Mouse (Mus musculus): ENCODE measurements around the gene Defb15. TPM values are rescaled to one million over a fixed set of nuclear protein-coding genes. Genes with fewer than 3 reads are reported as not detected.
A peak's percentile ranks its signal among the peaks of the same experiment; 100 is the strongest.
"Not testable (repeated sequence)": the region's sequence is repeated elsewhere in the genome, so short reads cannot be mapped to it uniquely, and the experiment has no call there.

The Defb15 gene
- not detected in 2 replicates for total RNA-seq (2014; fragmentation: Nextera tagmentation)
- total RNA-seq (2017), result not detected in 2 replicates

DNA sequence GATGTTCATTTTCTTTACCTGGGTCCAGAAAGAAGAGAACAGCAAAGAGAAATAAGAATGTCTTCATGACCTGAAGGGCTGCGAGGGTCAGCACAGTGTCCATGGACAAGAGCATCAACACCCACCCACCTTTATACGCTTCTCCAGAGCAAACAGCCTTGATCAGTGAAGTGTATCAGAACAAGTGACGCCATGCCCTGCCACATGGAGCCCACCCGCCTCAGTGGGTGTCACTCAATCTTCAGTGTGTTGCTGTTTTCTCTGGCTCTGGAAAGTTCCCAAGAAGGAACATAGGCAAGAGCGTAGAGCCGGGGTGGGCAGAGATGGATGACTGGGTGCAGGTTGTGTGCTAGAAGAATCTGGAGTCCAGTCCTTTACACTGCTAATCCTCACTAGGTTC is at the start of gene Defb15:
Gene Defb15 (minus strand): TSS at position 101 of the 400 bp plus-strand sequence.
- no peak for ATAC-seq (replicated peaks; ENCODE audit: low FRiP score, low TSS enrichment, poor library complexity, severe bottlenecking)

DNA sequence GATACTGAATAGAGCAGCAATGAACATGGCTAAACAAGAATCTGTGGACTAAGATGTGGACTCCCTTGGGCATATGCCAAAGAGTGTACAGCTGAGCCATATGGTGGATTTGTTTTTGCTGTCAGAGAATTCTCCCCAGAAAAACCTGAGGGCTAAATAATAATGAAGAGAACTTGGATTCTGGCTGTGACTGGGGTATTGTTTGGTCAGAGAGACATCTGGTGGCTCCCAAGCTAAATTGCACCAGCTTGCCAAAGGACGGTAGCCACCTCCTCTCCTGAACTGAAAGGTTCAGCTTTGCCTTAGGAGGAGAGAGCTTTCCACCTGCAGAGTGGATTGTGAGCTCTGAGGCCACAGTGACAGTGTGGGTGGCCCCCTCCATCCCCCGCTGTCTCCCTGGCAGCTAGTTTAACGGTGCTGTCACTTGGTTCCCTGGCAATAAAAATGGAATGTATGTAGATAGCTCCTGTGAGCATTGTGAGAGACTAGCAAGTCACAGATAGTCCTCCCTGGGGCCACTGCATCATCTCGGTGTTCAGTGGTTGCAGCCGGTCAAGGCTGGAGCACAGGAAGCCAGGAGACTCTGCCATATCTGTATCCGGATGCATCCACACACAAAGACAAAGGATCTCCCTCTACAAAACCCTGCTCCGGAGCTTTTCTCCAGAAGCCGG is 49.3 kb upstream of the Defb15 start:
- ATAC-seq (replicated peaks; ENCODE audit: low FRiP score, low TSS enrichment, poor library complexity, severe bottlenecking), result no peak

DNA sequence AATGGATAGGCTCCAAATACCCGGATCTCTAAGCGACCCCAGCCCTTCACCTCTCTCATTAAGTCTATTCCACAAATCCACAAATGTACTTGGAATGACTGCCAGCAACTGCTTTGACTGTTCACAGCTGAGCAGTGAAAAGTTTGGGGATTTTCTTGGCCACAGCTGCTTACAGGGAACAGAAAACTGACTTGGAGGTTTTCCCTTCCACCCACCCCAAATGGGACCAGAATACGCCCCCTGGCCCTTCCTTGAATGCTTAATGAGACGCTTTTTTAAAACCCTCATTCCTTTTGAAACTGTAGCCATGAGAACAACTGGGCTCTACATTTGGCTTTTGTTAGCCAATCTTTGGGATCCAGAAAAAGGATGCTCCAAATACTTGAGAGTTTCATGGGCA is 45.7 kb upstream of the Defb15 start:
- no peak for ATAC-seq (replicated peaks; ENCODE audit: low FRiP score, low TSS enrichment, poor library complexity, severe bottlenecking)

DNA sequence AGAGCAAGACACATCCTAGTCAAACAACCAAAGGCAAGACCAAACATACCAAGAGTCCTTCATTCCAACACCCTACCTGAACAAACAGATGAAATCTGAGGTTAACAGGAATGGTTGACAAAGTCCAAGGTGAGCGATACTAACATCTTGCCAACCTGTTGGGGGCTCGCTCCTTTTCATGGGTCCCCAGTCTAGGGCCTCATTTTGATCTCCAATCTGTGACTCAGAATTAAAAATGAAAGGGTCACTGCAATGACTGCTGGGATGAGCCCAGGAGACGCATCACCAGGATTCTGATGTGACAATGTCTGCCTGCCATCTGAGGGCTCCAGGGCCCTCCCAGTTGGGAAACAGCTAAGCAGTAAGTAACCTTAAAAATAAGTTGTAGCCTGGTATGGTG is 37.0 kb upstream of the Defb15 start, which contains the start of gene Ccdc70:
Gene Ccdc70 (plus strand): TSS at position 301 of the 400 bp plus-strand sequence.
- ATAC-seq (replicated peaks; ENCODE audit: low FRiP score, low TSS enrichment, poor library complexity, severe bottlenecking), result no peak

DNA sequence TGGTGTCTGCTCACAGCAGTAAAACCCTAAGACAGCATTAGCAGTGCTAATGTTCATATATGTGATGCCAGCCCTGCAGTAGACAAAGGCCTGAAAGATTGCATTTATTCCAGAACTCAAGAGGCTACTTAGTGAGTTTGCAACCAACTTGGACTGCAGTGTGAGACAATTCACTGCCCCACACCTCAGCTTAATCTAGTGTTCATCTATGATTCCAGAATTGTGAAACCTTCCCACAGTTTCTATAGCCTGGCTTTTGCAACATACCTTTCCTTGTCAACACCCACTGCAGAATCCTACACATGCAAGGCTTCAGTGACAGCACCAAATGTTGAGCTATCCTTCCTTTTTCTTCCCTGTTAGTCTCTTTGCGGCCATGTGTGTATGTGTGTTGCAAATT is 34.1 kb upstream of the Defb15 start:
- no peak for ATAC-seq (replicated peaks; ENCODE audit: low FRiP score, low TSS enrichment, poor library complexity, severe bottlenecking)

DNA sequence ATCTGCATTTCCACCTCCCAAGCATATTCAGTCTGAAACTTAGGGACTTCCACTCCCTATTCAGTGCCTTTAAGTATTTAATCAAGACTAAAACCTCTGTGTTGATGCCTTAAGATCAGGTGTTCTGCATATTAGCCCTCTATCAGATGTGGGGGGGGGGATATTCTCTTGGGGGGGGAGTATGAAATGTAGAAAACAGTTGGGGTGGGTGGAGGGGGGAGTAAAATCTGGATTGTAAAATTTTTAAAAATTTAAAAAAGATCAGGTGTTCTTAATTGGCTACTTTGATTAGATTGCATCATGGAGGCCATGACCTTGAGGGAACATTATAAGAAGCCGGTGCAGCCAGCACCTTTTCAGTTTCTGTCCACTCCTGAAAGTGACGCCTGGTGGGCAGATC is 25.9 kb upstream of the Defb15 start, which contains the start of gene Fam90a1a:
Gene Fam90a1a (plus strand): TSS at position 301 of the 400 bp plus-strand sequence.
- ATAC-seq (replicated peaks; ENCODE audit: low FRiP score, low TSS enrichment, poor library complexity, severe bottlenecking), result no peak

DNA sequence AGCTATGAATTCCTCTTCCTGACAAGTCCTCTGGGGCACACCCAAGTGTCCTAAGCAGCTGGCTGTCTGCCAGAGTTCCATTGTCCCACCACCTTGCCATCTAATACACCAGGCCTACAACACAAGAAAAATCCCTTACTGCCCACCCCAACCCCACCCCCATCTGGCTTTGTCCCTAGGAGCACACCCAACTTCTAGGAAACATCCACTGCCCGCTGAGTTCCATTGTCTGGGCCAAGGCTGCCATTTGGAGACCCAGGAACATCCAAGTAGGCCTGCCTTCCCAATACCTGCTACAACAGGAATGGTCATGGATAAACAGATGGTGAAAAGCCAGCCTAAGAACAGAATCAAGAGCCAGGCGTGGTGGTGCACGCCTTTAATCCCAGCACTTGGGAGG is 23.8 kb upstream of the Defb15 start:
- no peak for ATAC-seq (replicated peaks; ENCODE audit: low FRiP score, low TSS enrichment, poor library complexity, severe bottlenecking)

DNA sequence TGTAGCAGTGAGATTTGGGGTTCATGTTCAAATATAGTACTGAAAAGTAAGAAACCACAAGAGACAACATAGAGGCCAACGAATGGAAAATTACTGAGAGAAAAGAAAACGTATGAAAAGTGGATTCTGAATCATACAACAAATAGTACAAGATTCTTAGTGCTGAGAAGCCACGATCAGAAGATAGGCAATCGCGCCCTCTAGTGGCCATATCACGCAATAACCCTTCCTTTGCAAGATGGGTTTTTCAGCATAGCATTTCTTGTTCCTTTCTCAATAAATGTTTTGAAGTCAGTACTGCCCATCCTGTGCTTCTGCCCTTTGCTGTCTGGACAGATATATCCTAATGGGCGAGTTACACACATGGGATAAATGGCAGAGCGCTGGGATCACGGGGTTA is 22.8 kb upstream of the Defb15 start:
- ATAC-seq (replicated peaks; ENCODE audit: low FRiP score, low TSS enrichment, poor library complexity, severe bottlenecking), result peak; percentile 61; the same call in 1 of the 2 replicates

DNA sequence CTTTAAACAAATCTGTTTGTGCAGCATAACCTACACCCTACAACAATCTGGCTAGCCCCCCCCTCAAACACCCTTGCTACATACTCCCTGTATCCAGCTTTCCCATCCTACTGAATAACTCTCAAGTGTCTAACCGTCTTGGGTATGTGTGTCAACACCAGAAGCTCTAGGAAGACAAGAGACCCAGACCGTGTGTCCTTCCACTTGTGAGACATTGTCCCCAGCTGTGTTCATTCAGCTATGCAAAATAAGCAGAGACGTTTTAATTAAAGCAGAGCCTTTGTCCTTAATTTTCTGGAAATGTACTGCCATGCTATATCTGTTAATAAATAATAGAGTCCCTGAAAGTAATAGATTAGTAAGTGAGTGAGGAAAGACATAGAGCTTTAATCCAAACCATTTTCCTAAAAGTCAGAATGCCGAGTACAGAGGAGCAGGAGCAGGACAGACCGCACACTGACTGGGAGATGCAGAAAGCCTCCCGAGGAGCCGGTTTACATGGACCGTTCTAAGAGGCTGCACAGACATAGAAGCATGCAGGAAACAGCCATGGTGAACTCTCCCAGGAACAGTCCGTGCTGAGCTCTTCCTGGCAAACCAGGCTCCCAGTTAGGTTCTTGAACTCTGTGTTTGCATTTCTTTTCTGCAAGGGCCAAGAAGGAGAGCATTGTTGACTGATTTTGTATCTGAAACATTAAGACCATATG is 15.0 kb upstream of the Defb15 start:
- no peak for ATAC-seq (replicated peaks; ENCODE audit: low FRiP score, low TSS enrichment, poor library complexity, severe bottlenecking)

DNA sequence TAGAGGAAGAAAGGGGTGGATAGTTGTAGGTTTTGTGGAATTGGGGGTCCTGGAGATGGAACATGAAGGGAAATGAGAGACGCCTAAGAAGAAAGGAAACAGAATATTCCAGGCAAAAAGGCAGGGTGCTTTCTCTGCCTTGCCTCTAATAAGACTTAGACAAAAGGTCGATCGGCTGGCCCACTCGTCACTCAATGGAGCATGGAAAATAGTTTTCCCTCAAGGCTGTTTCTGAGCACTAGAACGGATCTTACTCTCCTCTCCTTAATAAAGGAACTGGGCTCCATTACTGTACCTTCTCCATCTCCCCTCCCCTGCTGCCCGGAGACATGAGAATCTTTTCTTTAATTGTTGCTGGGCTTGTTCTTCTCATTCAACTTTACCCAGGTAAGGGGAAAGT is 14.0 kb upstream of the Defb15 start, which contains the start of gene Defb13:
Gene Defb13 (plus strand): TSS at position 301 of the 400 bp plus-strand sequence.
- ATAC-seq (replicated peaks; ENCODE audit: low FRiP score, low TSS enrichment, poor library complexity, severe bottlenecking), result no peak

DNA sequence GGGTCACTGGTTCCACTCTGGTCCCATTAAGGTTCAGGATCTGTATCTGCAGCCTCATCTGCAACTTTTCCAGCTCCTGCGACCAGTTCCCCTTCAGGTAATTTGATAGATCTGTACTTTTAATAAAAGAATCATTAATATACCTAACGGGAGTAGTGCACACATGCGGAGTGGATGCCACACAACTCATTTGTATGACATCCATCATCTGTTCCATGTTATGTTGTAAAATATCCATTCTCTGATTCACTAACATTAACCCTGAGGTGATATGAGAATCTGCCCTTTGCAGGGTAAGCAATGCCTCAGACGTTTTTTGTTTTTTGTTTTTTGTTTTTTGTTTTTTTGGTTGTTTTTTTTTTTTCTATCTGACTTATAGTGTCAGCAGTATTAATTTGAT is 5.5 kb upstream of the Defb15 start, which contains the start of gene Defb35:
Gene Defb35 (plus strand): TSS at position 301 of the 400 bp plus-strand sequence.
- not testable (repeated sequence) for ATAC-seq (replicated peaks; ENCODE audit: low FRiP score, low TSS enrichment, poor library complexity, severe bottlenecking)

DNA sequence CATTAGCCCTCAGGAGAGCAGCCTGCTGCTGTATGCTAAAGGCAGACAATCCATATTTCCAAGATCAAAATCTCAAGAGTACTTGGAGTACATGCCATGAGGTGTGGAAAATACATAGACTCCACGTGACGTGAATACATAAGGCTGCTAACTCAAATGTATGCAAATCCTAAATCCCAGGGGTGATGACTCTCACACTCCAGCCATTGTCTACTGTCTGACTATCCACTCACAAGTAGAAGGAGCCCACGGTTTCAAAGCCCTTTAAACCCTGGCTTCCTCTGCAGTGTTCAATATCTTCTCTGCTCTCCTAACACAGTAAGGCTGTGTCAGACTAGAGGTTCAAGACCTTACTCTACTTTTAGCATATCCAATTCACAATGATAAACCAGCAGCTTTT is 1.8 kb downstream of the Defb15 start:
- not testable (repeated sequence) for ATAC-seq (replicated peaks; ENCODE audit: low FRiP score, low TSS enrichment, poor library complexity, severe bottlenecking)

DNA sequence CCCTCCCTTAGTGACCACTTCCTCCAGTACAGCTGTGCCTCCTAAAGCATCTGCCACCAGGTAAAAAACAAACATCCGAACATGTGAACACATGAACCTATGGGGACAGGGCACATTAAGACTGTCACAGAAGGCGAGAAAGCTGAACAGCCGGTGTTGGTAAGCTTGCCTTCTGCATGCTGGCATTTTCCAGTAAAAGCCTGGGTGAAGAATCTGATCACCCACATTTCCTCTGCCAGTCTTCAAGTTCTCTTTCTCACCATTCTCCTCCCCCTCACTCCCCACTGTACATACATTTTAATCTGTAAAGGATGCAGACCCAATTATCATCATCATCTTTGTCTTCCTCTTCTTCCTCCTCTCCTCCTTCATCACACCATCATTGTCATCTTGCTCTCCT is 16.9 kb downstream of the Defb15 start:
- no peak for ATAC-seq (replicated peaks; ENCODE audit: low FRiP score, low TSS enrichment, poor library complexity, severe bottlenecking)

DNA sequence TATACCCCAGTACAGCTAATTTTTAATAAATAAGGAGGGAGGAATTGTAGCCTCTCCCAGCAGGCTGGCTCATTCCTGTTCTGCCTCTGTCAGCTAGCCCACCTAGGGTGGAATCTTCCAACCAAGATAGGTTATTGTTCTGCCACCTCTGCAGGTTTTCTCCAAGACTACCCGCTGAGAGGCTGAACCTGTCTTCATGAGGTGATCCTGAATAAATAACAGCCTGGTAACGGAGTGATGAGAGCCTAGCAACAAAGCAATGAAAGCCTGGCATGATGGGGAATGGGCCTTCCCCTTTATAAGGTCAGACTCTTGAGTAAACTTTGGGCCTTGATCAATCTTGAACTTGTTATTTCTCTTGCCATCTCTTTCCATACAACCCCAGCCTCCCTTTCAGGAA is 20.0 kb downstream of the Defb15 start:
- ATAC-seq (replicated peaks; ENCODE audit: low FRiP score, low TSS enrichment, poor library complexity, severe bottlenecking), result no peak

DNA sequence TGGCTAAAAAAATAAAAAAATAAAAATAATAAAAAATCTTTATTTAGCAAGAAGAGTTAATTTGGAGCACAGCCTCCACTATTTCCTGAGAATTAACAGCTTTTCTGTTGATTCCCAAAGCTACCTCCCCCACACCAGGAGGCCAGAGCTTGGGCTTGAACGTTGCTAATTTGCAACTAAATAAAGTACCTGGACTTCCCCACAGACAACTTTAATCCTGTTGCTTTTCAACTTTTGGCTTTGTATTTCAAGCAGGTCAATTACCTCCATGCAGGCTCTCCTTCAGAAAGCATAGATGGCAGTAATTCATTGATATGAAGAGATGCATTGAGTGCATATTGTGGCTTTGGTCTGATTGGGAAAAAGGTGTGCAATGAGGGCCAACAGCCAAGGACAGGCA is 20.6 kb downstream of the Defb15 start:
- no peak for ATAC-seq (replicated peaks; ENCODE audit: low FRiP score, low TSS enrichment, poor library complexity, severe bottlenecking)

DNA sequence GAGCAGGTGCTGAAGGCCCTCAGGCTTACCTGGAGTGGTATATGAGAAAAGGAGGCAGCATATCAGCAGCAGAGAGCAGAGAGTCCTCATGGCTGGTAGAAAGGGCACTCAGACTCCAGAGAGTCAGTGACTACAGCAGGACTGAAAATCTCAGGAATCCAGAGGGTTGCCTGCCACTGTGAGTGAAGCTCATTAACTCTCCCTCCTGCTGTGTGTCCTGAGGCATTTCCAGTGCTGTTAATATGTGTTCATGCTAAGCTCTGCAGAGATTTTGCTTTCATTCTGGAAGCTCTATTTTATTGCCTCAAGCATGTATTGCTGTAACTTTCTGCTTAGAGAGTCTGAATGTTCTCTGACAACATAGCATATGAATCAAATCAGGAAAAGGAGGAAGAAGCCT is 26.2 kb downstream of the Defb15 start, which contains the start of gene Defb11:
Gene Defb11 (minus strand): TSS at position 123 of the 400 bp plus-strand sequence.
- ATAC-seq (replicated peaks; ENCODE audit: low FRiP score, low TSS enrichment, poor library complexity, severe bottlenecking), result not testable (repeated sequence)

DNA sequence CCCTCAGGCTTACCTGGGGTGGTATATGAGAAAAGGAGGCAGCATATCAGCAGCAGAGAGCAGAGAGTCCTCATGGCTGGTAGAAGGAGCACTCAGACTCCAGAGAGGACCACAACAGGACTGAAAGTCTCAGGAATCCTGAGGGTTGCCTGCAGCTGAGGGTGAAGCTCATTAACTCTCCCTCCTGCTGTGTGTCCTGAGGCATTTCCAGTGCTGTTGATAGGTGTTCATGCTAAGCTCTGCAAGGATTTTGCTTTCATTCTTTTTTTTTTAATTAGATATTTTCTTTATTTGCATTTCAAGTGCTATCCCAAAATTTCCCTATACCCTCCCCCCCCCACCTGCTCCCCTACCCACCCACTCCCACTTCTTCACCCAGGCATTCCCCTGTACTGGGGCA is 47.2 kb downstream of the Defb15 start, which contains the start of gene Defb9:
Gene Defb9 (minus strand): TSS at position 101 of the 400 bp plus-strand sequence.
- ATAC-seq (replicated peaks; ENCODE audit: low FRiP score, low TSS enrichment, poor library complexity, severe bottlenecking), result not testable (repeated sequence)

Measured in megakaryocyte-erythroid progenitor cell, adult 5-6 weeks (primary cell).